Mouse (Mus musculus): ENCODE data around the gene Elf3.
"Not testable (repeated sequence)": the region's sequence is repeated elsewhere in the genome, so short reads cannot be mapped to it uniquely, and the experiment has no call there.

Elf3 gene

DNA sequence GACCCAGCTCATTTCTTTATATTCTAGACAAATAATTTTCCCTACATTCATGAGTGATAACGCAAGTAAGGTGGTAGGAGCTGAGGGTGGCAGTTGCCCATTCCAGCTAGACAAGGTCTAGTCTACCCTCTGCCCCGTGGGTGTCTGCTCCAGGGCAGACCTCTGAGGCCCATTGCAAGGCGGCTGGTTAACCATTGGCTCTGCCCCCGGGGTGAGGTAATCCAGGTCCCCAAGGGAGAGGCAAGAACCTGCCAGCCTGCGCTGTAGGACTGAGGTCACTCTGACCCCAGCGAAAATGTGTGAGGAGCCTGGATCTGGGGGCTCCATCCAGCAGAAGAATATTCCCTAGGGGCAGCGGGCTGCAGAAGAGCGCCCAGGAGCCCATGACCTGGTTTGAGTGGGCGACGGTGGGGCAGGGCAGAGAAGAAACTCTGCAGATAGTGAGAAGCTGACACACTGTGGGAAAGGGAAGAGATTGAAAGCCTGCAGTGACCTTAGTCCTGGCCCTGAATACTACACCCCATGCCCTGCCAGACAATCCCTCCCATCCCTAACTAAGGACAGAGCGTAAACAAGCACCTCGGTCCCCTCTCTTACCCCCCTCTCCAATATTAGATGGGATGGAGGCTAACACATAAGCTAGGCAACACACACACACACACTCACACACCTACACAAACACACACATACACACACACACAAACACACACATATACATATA lies 21.1 kb downstream of the Elf3 start:
- no peak for DNase-seq (ENCODE audit: low spot score in 2 of 2)

DNA sequence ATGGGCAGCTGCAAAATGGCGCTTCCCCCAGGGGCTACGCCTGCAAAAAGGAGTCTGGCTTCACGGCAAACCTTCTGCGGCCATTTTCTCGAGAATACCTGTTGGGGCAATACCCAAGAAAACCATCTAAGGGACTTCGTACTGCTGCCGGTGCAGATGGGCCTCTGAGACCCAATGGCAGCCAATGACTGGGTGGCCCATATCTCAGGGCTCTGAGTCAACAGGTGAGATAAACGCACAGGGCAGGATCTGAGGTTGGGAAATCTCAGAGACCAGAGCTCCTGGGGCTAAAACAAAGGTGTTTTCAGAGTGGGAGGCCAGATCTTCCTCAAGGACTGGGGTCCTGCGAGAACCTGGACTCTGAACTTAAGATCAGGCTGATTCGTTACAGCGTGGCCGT lies 23.6 kb downstream of the Elf3 start:
- no peak for DNase-seq (ENCODE audit: low spot score in 2 of 2)

DNA sequence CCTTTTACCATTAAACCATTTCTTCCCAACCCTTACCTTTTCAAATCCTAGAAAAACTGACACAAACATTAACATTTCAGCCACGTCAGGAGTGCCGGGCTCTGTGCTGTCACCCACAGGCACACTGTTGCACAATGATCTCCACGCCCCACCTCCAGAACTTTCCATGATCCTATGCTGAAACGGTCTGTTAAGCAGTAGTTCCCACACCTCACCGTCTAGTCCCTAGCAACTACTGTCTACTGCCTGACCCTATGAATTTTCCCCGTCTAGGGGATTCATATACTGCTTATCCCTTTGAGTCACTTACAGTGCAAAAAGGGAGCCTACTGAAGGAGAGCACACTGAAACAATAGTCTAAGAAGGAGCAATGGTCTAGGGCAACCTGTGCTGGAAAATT lies 24.4 kb downstream of the Elf3 start:
- no peak for DNase-seq (ENCODE audit: low spot score in 2 of 2)

DNA sequence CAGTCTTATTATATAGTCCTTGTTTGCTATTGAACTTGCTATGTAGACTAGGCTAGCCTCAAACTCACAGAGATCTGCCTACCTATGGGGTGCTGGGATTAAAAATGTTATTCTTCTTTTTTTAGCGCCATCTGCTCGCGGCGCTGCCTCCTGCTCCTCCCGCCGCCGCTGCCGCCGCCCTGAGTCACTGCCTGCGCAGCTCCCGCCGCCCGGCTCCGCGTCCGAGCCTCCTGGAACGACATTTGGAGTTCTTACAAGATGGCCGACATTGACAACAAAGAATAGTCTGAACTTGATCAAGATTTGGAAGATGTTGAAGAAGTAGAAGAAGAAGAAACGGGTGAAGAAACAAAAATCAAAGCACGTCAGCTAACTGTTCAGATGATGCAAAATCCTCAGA lies 26.5 kb downstream of the Elf3 start:
- DNase-seq (ENCODE audit: low spot score in 2 of 2) = not testable (repeated sequence)

DNA sequence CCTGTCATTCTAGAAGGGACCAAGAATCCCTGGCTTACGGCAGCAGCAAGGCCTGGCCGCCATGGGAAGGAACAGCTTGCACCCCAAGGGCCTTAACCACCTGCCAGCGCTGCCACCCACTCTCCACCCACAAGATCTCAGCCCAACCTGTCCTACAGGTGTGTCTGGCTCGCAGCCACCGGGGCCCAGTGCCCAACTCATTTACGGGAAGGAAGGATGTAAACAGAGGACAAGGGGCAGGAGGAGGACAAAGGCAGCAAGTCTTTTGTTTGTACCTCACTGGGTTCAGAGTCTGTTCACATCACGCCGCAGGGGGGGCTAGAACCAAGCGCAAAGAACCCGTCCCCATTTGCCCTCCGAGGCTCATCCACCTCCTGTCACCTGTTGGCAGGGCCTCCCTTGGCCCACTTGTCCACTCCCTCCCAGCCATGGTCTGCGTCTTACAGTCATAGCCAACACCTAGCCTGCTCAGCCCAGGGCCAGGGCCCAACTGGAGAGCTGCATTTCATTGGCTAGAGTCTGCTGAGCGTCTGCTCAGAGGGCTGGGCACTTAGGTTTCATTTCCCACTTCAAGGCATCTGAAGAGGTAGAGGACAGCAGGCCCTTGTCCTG lies 30.9 kb downstream of the Elf3 start:
- no peak for DNase-seq (ENCODE audit: low spot score in 2 of 2)

DNA sequence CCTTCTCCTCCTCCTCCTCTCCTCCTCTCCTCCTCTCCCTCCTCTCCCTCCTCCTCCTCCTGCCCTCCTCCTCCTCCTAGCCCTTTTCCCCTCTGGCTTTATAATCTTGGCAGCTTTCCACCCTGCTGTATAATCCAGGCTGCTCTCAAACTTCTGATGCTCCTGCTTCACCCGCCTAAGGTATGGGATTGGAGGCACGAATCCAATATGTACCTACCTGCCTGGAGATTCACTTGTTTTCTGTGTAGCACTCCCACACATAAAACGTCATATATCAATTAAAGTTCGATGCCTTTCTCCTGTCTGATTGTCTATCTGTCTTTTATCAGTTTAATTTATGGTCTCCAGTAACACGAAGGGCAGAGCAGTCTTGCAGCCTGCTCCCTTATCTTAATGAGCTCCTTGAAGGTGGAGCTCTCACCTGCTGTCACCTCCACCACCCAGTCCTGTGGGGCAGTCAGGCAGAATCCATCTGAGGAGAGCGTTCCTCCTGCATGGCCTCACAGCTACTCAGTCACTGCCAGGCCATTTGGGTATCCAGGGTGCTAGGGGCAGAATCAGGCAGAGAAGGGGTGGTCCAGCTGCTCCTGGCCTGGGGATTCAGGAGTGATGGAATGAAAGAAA lies 33.3 kb downstream of the Elf3 start:
- no peak for DNase-seq (ENCODE audit: low spot score in 2 of 2)

DNA sequence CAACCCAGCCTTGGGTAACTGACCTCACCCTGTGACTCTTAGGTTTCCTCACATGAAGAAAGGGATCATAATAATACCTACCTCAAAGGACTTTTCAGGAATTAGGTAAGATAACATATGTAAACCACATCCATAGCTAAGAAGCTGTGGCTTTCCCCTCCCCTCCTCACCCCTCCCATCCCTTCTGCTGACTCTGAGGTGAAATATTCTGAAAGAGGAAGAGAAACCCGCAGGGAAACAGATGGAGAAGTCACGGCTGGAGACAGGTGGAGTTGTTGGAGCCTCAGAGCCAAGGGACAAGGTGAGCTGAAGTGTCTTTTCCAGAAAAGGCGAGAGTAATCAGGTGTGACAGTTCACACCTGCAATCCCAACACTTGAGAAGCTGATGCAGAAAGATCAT lies 34.2 kb downstream of the Elf3 start:
- DNase-seq (ENCODE audit: low spot score in 2 of 2) = no peak

DNA sequence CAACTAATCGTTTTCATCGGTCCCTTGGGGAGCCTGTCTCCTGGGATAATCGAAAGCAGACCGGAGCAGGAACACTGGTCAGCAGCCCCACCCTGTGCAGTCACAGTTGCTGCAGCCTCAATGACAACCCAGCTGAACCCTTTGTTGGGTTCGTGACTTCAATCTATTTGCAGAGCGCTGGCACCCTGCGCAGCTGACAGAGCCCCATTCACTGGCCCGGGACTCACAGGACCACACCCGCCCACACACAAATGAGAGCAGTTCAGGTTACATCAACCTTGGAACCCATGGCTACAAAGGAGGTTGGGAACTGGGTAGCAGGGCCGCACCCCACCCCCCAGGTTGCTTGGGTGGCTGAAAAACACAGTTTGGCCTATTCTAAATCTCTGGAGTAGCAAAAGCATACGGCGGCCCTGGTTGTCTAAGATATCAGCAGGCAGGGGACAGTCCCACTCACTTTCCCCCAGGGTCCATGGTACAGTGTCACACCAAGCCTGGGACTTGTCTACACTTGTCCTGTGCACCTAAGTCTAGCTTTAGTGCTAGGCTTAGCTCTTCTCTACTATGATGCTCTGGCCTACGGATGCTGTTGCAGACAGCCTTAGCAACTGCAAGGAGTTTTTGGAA lies 40.6 kb downstream of the Elf3 start:
- DNase-seq (ENCODE audit: low spot score in 2 of 2) = no peak

DNA sequence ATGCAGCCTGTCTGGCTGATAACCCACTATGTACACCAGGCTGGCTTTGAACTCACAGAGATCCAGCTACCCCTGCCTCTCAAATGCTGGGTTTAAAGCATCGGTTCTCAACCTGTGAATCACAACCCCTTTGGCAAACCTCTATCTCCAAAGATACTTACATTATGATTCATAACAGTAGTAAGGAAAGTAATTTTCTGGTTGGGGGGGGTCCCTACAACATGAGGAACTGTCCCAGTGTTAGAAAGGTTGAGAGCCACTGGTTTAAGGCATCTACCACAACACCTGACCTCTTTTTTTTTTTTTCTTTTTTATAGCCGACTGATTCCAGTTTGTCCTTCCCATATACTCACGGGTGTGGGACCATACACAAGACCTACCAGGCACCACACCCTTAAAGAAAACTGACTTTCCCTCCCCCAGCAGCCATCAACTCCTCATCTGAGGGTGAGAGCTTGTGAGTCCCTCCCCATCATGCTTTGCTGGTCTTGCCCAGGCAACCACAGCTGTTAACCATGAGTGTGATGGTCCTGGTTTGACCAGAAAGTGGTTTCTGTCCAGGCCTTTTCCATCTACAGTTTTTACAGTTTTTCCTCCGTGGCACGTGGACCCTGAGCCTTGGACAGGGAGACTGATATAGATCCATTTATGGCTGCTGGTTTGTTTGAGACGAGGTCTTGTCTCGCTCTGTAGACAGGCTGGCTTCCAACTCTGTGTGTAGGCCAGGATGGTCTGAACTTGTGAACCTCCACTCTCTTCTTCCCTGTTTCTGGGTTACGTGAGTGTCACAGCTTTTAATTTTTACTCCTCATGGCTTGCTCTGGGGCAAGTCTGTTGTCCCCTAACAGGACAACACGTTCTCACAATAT lies 44.4 kb downstream of the Elf3 start:
- no peak for DNase-seq (ENCODE audit: low spot score in 2 of 2)

DNA sequence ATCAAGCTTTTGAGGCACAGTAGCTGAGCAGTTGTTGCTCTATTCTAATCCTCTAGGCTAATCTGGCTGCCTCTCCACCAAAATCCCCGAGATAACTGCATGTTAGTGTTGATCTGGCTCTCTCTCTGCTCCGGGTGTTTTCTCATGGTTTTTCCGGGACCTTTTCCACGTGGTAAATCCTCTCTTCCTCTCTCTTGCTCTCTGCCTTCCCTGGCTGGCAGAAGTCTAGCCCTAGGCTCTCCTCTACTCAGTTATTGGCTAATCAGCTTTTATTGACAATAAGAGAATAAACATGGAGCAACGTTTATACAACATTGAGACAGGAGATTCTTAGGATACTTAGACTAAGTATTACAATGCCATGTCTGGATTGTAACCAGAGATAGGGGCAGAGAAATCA lies 47.9 kb downstream of the Elf3 start:
- no peak for DNase-seq (ENCODE audit: low spot score in 2 of 2)

DNA sequence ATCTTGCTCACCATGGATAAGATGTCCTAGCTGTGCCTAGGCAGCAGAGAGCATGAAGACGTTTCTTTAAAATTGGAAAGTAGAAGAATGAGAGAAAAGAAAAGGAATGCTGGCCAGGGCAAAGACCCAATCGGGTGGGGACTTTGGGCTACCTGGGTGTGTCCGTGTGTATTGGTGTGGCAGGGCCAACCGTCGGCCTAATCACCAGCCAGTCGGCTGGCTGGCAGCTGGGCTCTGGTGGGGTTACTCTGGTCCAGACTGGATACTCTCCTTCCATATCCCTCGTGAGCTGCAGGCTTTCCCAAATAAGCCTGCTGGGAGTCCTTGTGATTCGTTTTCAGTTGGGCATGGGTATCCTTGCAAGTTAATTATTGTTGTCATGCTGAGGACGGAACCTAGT lies 49.7 kb downstream of the Elf3 start:
- DNase-seq (ENCODE audit: low spot score in 2 of 2) = no peak

DNA sequence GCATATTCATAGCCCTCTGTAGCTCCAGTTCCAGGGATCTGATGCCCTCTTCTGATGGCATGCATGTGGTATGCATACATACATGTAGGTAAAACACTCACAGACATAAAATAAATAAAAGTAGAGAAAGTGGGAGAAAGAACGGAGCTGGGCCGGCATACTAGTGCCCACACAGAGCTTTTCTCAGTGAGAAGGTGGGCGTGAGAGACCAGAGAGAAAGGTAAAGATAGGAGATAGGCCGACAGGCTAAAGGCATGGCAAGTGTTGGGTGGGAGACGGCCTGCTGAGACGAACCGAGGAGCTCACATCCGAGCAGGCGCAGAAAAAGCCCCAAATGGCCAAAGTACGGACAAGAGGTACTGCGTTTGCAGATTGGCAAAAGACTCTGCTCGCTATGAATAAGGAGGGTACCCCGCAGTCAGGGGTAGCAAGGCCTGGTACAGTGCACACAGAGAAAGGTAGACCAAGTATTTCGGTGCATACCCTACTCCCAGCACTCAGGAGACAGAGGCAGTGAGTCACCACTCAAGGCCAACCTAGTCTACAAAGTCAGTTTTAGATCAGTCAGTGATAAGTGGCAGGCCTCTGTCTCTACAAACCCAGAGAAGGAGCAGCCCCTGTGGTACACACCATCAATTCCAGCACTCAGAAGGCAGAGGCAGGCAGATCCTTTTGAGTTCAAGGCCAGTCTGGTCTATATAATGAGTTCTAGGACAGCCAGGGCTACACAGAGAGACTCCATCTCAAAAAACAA lies 51.6 kb downstream of the Elf3 start:
- DNase-seq (ENCODE audit: low spot score in 2 of 2) = no peak

DNA sequence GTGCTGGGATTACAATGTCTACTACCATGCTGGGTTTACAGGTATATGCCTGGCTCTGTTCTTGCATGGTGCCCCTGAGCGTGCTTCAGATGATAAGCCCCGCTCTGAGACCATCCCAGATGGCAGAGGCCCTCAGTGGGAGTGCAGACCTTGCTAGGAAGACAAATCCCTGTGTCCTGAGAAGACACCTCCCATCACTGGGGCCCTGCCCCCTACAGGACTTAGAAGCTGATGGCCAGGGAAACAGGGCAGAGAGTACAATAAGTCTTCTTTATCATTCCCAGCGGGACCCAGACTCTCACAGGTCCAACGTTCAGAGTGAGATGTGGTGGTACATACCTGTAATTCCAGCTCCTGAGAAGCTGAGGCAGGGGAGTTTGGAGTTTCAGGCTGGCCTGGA lies 53.1 kb downstream of the Elf3 start:
- DNase-seq (ENCODE audit: low spot score in 2 of 2) = no peak

DNA sequence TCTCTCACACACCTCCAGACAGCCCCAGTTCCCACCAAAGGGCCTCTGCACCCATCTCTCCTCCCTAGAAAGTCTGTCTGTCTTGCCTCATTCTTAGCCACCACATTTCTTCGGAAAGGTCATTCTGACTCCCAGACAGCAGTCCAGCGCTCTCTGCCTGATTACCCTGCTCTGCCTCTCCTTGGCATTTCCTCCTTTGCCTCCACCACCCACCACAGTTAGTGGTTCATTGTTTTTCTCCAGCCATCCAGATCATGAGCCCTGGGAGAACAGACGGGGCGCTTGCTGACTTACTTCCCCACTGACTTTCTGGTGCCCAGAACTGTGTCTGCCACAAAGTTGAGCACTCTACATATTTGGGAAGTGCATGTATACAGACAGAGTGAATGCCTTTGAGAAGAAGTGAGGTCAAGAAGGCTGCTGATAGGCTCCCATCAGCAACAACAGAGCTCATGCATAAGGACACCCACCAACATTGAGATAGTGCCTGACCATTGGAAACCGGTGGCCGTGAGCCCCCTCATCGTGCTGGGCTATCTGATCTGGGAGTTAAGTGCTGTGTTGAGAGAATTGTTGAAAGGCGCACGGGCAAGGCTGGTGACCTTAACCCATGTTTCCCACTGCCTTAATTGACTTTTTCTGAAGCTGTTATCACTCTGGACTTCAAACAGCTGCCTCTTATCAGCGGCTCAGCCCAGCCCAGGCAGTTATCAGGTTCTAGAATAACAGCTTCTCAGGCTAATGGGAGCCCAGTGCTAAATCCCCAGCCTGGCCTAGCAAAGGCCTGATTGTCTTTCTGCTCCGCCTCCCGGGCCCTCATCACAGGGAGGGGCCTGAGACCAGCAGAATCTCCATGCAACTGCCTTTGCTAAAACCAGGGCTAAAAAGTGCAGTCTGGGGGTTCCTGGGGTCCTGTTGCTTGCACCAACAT lies 53.9 kb downstream of the Elf3 start:
- no peak for DNase-seq (ENCODE audit: low spot score in 2 of 2)
